Mouse (Mus musculus): ENCODE measurements around the gene Acrbp. TPM values are rescaled to one million over a fixed set of nuclear protein-coding genes. Genes with fewer than 3 reads are reported as not detected.
"Not testable (repeated sequence)": the region's sequence is repeated elsewhere in the genome, so short reads cannot be mapped to it uniquely, and the experiment has no call there.

Gene Acrbp
- total RNA-seq, 1 experiment from 2014 or later, result 7.6 TPM

DNA sequence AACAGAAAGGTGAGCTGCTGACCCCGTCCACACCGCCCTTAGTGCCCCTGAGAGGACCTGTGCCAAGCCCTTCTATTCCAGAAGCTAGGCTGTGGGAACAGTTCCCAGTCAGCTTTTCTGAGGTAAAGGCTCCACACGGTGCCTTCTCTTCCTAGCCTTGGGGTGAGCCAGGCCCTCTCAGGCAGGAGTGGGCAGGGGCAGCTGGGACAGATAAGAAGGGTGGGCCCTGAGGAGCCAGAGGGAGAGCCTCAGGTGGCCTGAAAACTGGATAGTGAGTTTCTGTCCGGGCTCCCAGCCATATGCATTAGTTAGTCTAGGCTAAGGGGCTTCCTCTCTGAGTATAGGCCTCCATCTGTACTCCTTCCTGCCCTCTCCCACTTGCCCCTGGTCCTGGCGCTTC is 13.0 kb downstream of the Acrbp start:
- ATAC-seq (replicated peaks in 1 of 2; ENCODE audit: insufficient read depth in 1 of 2, low FRiP score in 2 of 2, low TSS enrichment in 1 of 2, low read depth in 1 of 2, poor library complexity in 2 of 2, severe bottlenecking in 2 of 2), result no peak

DNA sequence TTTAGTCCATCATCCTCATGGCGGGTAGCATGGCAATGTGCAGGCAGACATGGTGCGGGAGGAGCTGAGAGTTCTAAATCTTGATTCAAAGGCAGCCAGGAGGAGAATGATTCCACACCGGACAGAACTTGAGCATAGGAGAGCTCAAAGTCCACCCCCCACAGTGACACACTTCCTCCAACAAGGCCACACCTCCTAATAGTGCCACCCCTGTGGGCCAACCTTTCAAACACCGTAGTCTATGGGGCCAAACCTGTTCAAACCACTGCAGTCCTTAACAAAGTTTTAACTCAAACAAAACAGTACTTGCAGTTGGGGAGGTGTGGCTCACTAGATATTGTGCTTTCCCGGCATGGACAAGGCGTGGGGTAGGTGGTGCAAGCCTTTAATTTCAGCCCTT is 14.4 kb downstream of the Acrbp start:
- no peak for ATAC-seq (replicated peaks in 1 of 2; ENCODE audit: insufficient read depth in 1 of 2, low FRiP score in 2 of 2, low TSS enrichment in 1 of 2, low read depth in 1 of 2, poor library complexity in 2 of 2, severe bottlenecking in 2 of 2)

DNA sequence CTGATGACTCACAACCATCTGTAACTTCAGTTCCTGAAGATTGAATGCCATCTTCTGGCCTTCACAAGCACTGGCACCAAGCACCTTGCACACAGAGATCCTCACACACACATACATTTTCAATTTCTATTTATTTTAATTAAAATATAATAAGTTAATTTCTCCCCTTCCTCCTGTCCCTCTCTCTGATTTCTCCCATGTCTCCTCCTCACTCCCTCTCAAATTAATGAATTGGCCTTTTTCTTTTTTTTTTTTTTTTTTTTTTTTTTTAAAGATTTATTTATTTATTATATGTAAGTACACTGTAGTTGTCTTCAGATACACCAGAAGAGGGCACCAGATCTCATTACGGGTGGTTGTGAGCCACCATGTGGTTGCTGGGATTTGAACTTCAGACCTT is 15.7 kb downstream of the Acrbp start:
- not testable (repeated sequence) for ATAC-seq (replicated peaks in 1 of 2; ENCODE audit: insufficient read depth in 1 of 2, low FRiP score in 2 of 2, low TSS enrichment in 1 of 2, low read depth in 1 of 2, poor library complexity in 2 of 2, severe bottlenecking in 2 of 2)

DNA sequence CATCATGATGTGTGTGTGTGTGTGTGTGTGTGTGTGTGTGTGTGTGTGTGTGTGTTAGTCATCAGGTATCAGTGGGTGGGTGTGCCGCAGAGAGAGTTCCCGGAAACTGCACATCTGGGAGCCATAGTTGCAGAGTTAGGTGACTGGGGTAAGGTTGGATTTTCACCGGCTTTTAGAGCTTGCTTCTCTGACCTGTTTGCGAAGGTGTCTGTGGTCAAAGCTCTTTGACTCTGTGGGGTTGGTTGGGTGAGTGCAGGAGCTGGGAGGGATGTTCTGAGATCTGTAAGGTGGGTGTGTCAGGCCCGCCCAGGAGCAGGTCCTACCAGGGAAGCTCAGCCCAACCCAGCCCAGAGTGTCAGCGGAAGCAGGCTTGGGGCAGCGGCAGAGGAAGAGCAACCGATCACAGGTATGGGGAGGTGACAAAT is 18.1 kb downstream of the Acrbp start, which contains the start of gene Lpar5:
Lpar5 (plus strand) TSS at position 350 of the 425 bp plus-strand sequence.
- ATAC-seq (replicated peaks in 1 of 2; ENCODE audit: insufficient read depth in 1 of 2, low FRiP score in 2 of 2, low TSS enrichment in 1 of 2, low read depth in 1 of 2, poor library complexity in 2 of 2, severe bottlenecking in 2 of 2), result no peak

DNA sequence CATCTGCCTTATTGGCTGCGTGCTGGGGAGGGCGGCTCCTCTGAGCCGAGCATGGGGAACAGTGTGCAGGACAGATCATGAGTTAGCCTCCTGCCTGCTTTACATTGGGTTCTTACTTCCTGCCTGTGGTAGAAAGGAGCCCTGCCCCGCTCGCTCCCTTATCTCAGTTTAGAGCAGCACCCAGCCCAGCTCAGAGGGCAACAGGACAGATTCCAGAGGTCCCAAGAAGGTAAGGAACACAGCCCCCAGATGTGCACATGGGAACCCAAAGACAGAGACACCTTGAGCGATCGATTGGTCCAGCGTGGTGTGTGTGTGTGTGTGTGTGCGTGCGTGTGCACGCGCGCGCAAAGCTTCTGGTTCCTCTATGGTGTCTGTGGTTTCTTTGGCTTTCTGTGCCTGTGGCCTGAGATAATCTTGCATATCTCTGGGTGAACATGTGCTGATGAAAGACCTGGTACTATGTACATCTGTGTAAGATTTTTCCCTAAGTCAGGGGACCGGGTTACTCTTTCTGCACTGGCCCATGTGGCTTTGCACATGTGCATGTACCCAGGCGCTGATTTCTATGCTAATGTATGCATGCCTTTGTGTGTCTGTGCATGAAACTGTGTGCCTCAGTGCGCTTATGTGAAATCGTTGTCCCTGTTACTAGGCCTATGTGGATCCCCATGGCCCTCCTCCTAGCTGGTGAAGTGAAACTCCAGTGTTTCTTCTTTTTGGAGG is 21.8 kb downstream of the Acrbp start:
- peak; percentile 80 to 92 for ATAC-seq (replicated peaks in 1 of 2; ENCODE audit: insufficient read depth in 1 of 2, low FRiP score in 2 of 2, low TSS enrichment in 1 of 2, low read depth in 1 of 2, poor library complexity in 2 of 2, severe bottlenecking in 2 of 2)

DNA sequence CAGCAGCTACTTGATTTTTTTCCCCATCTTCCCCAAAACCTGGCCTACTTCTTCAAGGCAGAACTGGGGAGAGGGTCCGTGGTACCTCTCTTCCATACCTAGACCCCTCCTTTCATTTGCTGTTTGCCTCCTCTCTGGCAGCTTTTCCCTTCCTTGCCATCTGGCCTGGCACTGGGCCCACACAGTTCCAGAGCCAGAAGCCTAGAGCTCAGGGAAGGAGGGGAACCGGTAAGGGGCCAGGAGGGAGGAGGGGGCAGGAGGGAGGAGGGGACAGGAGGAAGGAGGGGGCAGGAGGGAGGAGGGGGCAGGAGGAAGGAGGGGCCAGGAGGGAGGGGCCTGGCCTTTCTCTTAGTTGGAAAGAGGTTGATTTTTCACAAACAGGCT is 22.4 kb downstream of the Acrbp start:
- ATAC-seq (replicated peaks in 1 of 2; ENCODE audit: insufficient read depth in 1 of 2, low FRiP score in 2 of 2, low TSS enrichment in 1 of 2, low read depth in 1 of 2, poor library complexity in 2 of 2, severe bottlenecking in 2 of 2), result 0 out of 4 replicates have a peak, but pooled peaks of 1 of the 2 experiments have one; percentile 6

DNA sequence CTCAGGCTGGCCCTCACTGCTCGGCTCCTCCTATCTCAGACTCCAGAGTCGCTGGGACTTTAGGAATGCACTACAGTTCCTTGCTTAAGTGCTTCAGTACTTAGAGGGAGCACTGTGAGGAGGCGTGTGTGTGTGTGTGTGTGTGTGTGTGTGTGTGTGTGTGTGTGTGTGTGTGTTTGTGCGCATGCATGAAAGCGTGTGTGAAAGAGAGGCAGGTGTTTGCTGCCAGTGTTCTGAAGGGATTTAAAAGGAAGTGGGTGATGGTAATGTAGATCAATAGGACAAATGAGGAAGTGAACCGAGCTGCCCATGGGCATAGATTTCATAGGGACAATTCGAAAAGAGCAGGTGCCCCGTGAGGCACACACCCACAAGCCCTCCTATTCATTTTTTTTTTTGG is 24.3 kb downstream of the Acrbp start:
- ATAC-seq (replicated peaks in 1 of 2; ENCODE audit: insufficient read depth in 1 of 2, low FRiP score in 2 of 2, low TSS enrichment in 1 of 2, low read depth in 1 of 2, poor library complexity in 2 of 2, severe bottlenecking in 2 of 2), result peak; percentile 18 to 33; a peak in 2 of 4 replicates

DNA sequence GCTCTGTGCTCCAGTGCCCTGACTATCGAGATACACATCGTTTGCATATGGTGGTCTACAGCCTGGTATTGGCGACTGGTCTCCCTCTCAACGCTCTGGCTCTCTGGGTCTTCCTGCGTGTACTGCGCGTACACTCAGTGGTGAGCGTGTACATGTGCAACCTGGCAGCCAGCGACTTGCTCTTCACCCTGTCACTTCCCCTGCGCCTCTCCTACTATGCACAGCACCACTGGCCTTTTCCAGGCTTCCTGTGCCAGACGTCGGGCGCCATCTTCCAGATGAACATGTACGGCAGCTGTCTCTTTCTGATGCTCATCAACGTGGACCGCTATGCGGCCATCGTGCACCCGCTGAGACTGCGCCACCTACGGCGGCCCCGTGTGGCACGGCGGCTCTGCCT is 31.9 kb downstream of the Acrbp start:
- no peak for ATAC-seq (replicated peaks in 1 of 2; ENCODE audit: insufficient read depth in 1 of 2, low FRiP score in 2 of 2, low TSS enrichment in 1 of 2, low read depth in 1 of 2, poor library complexity in 2 of 2, severe bottlenecking in 2 of 2)

DNA sequence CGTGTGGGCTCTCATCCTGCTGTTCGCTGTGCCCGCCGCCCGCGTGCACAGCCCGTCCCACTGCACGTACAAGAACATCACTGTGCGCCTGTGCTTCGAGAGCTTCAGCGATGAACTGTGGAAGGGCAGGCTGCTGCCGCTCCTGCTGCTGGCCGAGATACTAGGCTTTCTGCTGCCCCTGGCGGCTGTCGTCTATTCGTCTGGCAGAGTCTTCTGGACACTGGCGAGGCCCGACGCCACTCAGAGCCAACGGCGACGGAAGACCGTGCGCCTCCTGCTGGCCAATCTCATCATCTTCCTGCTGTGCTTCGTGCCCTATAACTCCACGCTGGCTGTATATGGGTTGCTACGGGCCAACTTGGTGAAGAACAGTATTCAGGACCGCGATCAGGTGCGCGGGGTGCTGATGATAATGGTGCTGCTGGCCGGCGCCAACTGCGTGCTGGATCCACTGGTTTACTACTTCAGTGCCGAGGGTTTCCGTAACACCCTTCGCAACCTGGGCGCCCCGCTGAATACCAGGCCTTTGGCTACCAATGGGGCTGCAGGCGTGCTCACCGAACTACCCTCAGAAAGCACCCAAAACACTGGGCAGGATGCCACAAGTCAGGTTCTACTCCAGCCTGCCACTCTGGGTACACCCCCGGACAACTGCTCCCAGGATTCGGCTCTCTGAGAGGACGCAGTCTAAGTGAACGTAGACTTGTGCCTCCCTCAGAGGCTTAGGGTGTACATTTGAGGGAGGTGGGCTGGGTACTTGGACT is 32.5 kb downstream of the Acrbp start:
- ATAC-seq (replicated peaks in 1 of 2; ENCODE audit: insufficient read depth in 1 of 2, low FRiP score in 2 of 2, low TSS enrichment in 1 of 2, low read depth in 1 of 2, poor library complexity in 2 of 2, severe bottlenecking in 2 of 2), result no peak

DNA sequence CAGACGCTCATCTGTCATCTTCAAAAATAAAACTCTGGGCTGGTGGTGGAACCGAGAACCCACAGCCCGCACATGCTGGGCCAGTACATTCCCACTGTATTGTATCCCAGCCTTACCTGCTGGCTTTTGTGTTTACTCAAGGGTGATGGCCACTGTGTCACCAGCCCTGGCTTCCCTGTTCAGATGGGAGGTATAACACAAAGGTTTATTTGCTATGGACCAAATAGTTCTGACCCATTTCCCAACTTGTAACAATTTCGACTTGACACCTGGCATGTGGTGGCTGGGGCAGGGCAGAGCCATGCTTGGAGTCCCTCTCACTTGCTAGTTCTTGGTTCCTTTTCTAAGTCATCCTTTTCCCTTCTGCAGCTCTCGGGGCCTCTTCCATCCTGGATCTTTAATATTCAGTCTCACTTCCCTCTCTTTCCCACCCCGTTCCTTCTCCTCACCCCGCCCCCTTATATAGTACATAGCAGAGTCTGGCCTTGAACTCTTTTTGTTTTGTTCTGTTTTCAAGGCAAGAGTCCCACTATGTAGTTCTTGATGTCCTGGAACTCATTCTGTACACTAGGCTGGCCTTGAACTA is 33.4 kb downstream of the Acrbp start:
- ATAC-seq (replicated peaks in 1 of 2; ENCODE audit: insufficient read depth in 1 of 2, low FRiP score in 2 of 2, low TSS enrichment in 1 of 2, low read depth in 1 of 2, poor library complexity in 2 of 2, severe bottlenecking in 2 of 2), result no peak

DNA sequence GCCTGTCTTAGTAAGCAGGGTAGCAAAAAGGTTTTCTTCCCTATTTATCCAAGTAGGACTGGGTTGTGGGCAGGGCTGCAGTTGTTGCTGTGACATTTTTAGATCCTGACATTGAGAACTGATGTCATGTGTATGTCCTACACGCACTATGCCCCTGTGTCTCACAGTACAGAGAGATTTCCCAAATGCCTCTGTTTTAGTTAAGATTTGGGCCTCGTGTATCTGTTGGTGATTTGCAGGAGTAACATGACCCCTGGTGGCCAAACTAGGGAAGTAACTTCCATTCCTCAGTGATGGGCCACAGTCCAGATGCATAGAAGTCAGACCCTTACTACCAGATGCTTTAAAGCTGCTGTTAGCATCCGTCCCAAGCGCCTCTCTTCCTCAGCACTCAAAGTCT is 34.9 kb downstream of the Acrbp start:
- peak; percentile 44 to 52; a peak in 3 of 4 replicates for ATAC-seq (replicated peaks in 1 of 2; ENCODE audit: insufficient read depth in 1 of 2, low FRiP score in 2 of 2, low TSS enrichment in 1 of 2, low read depth in 1 of 2, poor library complexity in 2 of 2, severe bottlenecking in 2 of 2)

DNA sequence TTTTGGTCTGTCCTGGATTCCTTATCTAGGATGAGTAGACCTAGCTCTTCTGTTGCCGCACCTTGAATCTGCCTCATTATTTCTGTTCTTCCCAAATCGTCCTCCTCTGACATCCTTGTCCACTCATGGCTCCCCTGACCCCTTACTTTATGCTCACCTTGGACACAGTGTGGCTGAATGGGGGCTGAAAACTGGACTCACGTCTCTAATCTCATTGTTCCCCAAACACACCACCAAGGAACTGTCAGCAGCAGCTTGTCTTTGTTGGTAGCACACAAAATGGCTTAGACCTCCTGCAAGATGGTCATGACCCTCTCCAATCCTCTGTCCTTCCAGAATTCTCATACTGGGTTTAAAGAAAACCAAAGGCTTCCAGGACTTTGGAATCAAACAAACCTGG is 38.4 kb downstream of the Acrbp start:
- no peak for ATAC-seq (replicated peaks in 1 of 2; ENCODE audit: insufficient read depth in 1 of 2, low FRiP score in 2 of 2, low TSS enrichment in 1 of 2, low read depth in 1 of 2, poor library complexity in 2 of 2, severe bottlenecking in 2 of 2)

DNA sequence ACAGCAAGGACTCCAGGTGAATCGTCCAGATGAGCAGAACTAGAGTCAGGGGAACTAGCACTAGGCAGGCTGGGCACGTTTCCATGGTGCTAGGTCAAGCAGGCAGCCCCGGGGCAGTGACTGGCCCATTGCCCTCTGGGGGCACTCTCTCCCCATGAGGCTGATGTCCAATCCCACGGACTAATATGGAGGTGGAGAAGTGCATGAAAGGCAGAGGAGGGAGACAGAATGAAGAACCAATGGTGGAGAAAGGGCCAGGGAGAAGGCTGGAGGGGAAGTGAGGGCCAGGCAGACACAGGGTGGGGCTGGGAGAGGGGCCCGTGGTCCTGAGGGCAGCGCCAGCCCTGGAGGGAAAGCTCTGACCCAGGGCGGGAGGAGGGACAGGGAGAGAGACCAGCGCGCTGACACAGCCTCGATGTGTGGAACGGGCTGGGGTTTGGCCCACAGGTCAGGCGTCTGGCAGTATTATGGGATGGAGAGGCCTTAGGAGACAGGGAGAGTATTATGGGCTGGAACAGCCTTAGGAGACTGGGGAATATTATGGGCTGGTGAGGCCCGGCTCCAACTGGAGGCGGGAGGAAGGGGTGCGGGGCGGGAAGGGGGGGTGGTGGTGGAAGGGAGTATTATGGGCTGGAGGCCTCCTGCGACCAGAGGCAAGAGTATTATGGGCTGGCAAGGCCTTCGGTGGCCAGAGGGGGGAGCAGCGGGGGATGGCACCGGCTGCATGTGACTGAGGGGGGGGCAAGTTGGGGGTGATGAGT is 39.3 kb downstream of the Acrbp start:
- peak; percentile 66 to 69 for ATAC-seq (replicated peaks in 1 of 2; ENCODE audit: insufficient read depth in 1 of 2, low FRiP score in 2 of 2, low TSS enrichment in 1 of 2, low read depth in 1 of 2, poor library complexity in 2 of 2, severe bottlenecking in 2 of 2)

DNA sequence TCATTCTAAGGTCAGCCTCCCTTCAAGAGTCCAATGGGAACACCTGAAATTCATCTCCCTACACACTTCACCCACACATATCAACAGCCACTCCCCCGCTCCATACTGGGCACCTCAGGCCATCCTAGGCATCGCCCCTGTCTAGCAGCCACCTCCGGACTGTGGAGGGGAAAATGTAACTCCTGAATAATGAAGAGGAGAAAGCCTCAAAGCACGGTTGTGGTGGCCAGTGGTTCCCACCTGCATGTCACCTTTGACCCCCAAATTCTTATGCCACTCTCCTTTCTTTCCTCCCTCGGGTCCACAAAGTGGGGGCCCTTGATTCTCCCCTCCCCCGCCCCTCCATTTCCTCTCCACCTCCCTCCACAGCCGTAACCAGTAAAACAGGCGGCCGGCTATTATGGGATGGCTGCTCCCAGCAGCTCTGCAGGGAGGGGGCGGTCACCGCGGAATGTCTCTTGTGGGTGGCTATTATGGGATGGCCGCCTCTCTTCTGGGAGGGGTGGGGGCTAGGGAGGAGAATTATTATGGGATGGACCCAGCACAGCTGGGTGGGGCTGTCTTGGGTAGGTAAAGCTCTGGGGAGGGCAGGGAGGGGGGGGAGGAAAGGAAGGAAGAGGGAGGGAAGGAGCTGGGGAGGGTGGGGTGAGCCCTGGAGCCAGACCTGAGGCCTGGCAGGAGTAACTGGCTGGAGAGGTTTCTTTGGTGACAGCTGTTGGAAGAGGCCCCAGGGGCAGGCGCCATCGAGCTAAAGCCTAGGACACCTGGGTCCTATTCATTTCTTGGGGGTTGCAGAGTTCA is 40.2 kb downstream of the Acrbp start:
- peak; percentile 29 to 40 for ATAC-seq (replicated peaks in 1 of 2; ENCODE audit: insufficient read depth in 1 of 2, low FRiP score in 2 of 2, low TSS enrichment in 1 of 2, low read depth in 1 of 2, poor library complexity in 2 of 2, severe bottlenecking in 2 of 2)

DNA sequence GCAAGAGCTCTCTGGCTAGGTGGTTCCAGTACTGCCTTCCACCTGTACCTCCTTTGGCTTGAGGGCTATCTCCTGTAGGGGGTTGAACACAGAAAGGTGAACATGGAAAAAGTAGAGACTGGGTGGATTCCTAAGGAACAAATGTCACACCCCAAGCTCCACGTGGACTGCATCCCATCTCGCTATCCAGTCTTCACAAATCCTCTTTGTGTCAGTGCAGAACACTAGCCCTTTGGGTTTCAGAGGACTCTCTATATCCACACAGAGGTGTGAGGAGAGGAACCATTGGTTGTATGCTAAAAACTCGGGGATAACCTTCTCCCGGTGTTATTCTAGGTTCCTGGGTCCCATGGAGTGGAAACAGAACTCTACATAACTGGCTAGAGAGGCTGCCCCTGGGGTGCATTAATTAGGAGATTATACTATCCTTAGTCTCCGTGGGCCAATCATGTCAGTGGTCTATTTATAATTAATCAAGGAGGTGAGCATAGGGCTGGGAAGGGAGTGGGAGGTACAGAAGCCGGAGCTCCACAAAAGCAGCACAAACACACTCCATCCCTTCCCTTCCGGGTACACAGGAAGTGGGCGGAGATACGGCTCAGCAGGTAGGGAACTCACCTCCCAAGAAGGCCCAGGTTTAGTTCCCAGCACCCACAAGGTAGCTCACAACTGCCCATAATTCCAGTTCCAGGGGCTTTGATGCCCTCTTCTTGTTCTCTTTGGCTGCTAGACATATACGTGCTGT is 41.0 kb downstream of the Acrbp start:
- ATAC-seq (replicated peaks in 1 of 2; ENCODE audit: insufficient read depth in 1 of 2, low FRiP score in 2 of 2, low TSS enrichment in 1 of 2, low read depth in 1 of 2, poor library complexity in 2 of 2, severe bottlenecking in 2 of 2), result no peak

DNA sequence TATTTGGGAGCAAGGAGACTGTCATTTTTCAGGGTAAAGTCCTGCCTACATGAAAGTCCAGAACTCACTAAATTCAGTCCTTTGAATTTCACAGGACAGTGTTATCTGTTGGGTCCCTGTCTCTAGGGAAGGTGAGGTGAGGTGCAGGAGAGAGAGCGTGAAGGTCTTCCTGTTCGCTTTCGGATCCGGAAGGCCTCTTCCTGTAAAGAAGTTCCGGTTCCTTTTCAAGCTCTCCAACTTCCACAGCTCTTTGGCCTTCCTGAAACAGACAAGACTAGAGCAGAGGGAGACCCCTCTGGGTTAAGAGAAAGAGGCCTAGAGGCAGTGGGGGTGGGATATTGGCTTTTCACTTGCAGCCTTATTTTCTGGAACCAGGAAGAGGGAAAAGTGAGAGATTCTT is 42.9 kb downstream of the Acrbp start:
- ATAC-seq (replicated peaks in 1 of 2; ENCODE audit: insufficient read depth in 1 of 2, low FRiP score in 2 of 2, low TSS enrichment in 1 of 2, low read depth in 1 of 2, poor library complexity in 2 of 2, severe bottlenecking in 2 of 2), result no peak

All from hematopoietic stem cell, adult 5-6 weeks (primary cell).